Mouse (Mus musculus): ENCODE results near the gene Smco1.

The Smco1 gene

DNA sequence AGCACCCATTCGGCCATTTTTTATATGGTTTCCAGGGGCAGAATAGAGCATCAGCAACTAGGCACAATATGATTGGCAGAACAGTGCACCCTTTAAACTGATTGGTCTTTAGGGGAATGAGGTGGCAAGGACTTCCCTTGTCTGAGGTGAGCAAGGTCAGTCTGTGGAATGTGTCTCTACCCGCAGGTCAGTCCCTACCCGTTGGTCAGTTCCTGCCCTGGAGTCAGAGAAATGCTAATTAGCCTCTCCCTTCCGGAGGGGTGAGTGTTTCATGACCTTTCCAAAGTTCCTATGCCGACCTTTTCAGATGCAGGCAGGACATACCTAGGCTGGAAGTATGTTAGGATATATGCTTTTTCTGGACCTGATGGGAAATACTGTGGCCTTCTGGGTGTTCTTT, 41.1 kb downstream of the Smco1 start:
- DNase-seq, result no peak

- DNase-seq, result no peak
These were observed 41.6 kb downstream of the Smco1 start for GRCm38 (mm10) chr16:32312859-32313258.

- no peak for DNase-seq
These were observed 45.3 kb downstream of the Smco1 start for GRCm38 (mm10) chr16:32316601-32317000.

DNA sequence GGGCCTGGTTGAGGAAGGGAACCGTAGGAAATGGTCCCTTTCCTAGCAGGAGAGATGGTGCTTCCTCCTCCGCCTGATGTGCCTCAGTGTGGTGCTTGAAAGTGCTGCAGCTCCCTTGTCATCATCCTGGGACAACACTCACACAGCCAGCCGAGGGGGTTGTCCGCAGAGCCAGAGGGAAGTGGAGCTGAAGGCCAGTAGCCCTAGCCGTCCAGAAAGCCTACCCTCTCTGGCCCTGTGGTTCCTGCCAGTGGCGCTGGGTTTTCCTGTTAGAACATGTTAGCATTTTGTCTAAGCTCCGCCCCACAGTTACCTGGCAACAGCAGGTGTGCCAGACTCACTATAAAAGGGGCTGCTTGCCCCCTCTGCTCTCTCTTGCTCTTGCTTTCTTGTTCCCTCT, 52.7 kb downstream of the Smco1 start:
- no peak for DNase-seq

All from cerebellum, postnatal 10 days (tissue).